Mouse (Mus musculus): ENCODE data around the gene Prep.

DNA sequence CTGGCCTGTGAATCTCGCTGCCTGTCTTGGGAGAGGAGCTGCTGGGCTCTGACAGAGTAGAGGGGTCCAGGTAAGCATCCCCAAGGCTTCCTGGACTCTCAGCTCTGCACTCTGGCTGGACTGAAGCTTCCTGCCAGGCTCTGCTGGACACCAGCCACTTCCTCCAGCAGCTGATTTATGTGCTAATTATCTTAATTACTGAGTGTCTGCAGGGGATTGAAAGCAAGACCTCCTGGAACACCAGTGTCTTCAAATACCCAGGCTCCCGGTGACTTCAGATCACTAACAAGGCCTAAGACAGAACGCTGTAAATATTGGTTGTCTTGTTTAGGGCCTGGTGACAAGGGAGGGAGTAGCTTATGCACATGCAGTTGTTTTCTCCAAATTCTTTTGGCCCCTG lies 17.5 kb downstream of the Prep start:
- TF ChIP-seq CTCF (IDR thresholded peaks at IDR 0.05; ENCODE audit: control insufficient read depth, insufficient read depth, low read length) (no peak), POLR2A (IDR thresholded peaks at IDR 0.05; ENCODE audit: borderline replicate concordance, control insufficient read depth, low read depth, low read length) (no peak)

All from bone marrow, adult 2 months (tissue).